Mouse (Mus musculus): ENCODE data around the gene Bcar1. TPM values are rescaled to one million over a fixed set of nuclear protein-coding genes. Genes with fewer than 3 reads are reported as not detected.
A peak's percentile ranks its signal among the peaks of the same experiment; 100 is the strongest.

The Bcar1 gene
- polyA plus RNA-seq, 1 experiment from 2014 or later: 46.6 TPM

- ATAC-seq (replicated peaks; ENCODE audit: insufficient number of reproducible peaks, low FRiP score, low TSS enrichment): no peak
Observed at GRCm38 (mm10) chr8:111760708-111761107, 17.1 kb upstream of the Bcar1 start.

GRCm38 (mm10) chr8:111758817-111759216, 15.2 kb upstream of the Bcar1 start:
- Histone ChIP-seq H3K9ac (ENCODE audit: low read depth, low read length) (no peak overlapping the region), H3K4me3 (ENCODE audit: low read depth, low read length) (no peak overlapping the region), H3K4me2 (no peak overlapping the region), H3K27me3 (ENCODE audit: control insufficient read depth, insufficient read depth, low read length) (no peaks in the 10 kb centered on the region), H3K9me3 (replicated peaks; ENCODE audit: control insufficient read depth, low read length) (no peaks in the 10 kb centered on the region), H3K36me3 (ENCODE audit: control insufficient read depth, insufficient read depth, low read length) (no peaks in the 10 kb centered on the region), H3K4me1 (ENCODE audit: control insufficient read depth, insufficient read depth, low read length) (peaks cover 9% of the 10 kb centered on the region), H3K27ac (ENCODE audit: low read depth, low read length) (no peak overlapping the region)
- no peak for ATAC-seq (replicated peaks; ENCODE audit: insufficient number of reproducible peaks, low FRiP score, low TSS enrichment)
- 88% methylated on average over 5 of the region's 5 CpGs for WGBS (ENCODE audit: insufficient replicate concordance)

More at GRCm38 (mm10) chr8:111760708-111761107, 17.1 kb upstream of the Bcar1 start:
- WGBS (ENCODE audit: insufficient replicate concordance): 87% methylated on average over 13 of the region's 13 CpGs
- no peaks in the 10 kb centered on the region for H3K27me3 ChIP-seq (ENCODE audit: control insufficient read depth, insufficient read depth, low read length)
- H3K36me3 ChIP-seq (ENCODE audit: control insufficient read depth, insufficient read depth, low read length): peaks cover 5% of the 10 kb centered on the region
- H3K9ac ChIP-seq (ENCODE audit: low read depth, low read length): no peak overlapping the region
- H3K4me2 ChIP-seq: no peak overlapping the region
- no peaks in the 10 kb centered on the region for H3K9me3 ChIP-seq (replicated peaks; ENCODE audit: control insufficient read depth, low read length)
- H3K4me3 ChIP-seq (ENCODE audit: low read depth, low read length): no peak overlapping the region
- no peak overlapping the region for H3K27ac ChIP-seq (ENCODE audit: low read depth, low read length)
- no peaks in the 10 kb centered on the region for H3K4me1 ChIP-seq (ENCODE audit: control insufficient read depth, insufficient read depth, low read length)

GRCm38 (mm10) chr8:111757599-111757998, 14.0 kb upstream of the Bcar1 start:
- ATAC-seq (replicated peaks; ENCODE audit: insufficient number of reproducible peaks, low FRiP score, low TSS enrichment): no peak
- 87% methylated on average over 9 of the region's 9 CpGs for WGBS (ENCODE audit: insufficient replicate concordance)
- peaks cover 12% of the 10 kb centered on the region for H3K4me1 ChIP-seq (ENCODE audit: control insufficient read depth, insufficient read depth, low read length)
- H3K9me3 ChIP-seq (replicated peaks; ENCODE audit: control insufficient read depth, low read length): no peaks in the 10 kb centered on the region
- H3K4me2 ChIP-seq: no peak overlapping the region
- H3K9ac ChIP-seq (ENCODE audit: low read depth, low read length): no peak overlapping the region
- H3K36me3 ChIP-seq (ENCODE audit: control insufficient read depth, insufficient read depth, low read length): no peaks in the 10 kb centered on the region
- no peaks in the 10 kb centered on the region for H3K27me3 ChIP-seq (ENCODE audit: control insufficient read depth, insufficient read depth, low read length)
- no peak overlapping the region for H3K4me3 ChIP-seq (ENCODE audit: low read depth, low read length)
- no peak overlapping the region for H3K27ac ChIP-seq (ENCODE audit: low read depth, low read length)

- H3K36me3 ChIP-seq (ENCODE audit: control insufficient read depth, insufficient read depth, low read length): no peaks in the 10 kb centered on the region
- WGBS (ENCODE audit: insufficient replicate concordance): 87% methylated on average over 6 of the region's 6 CpGs
- H3K4me2 ChIP-seq: no peak overlapping the region
- H3K4me3 ChIP-seq (ENCODE audit: low read depth, low read length): no peak overlapping the region
- no peaks in the 10 kb centered on the region; the same call in 1 of the 2 replicates for H3K9me3 ChIP-seq (replicated peaks; ENCODE audit: control insufficient read depth, low read length)
- H3K27me3 ChIP-seq (ENCODE audit: control insufficient read depth, insufficient read depth, low read length): no peaks in the 10 kb centered on the region
- ATAC-seq (replicated peaks; ENCODE audit: insufficient number of reproducible peaks, low FRiP score, low TSS enrichment): no peak
- no peak overlapping the region for H3K9ac ChIP-seq (ENCODE audit: low read depth, low read length)
- peaks cover 12% of the 10 kb centered on the region for H3K4me1 ChIP-seq (ENCODE audit: control insufficient read depth, insufficient read depth, low read length)
- no peak overlapping the region for H3K27ac ChIP-seq (ENCODE audit: low read depth, low read length)
Observed at GRCm38 (mm10) chr8:111754736-111755135, 11.1 kb upstream of the Bcar1 start.

GRCm38 (mm10) chr8:111754088-111754487, 10.5 kb upstream of the Bcar1 start:
- H3K4me2 ChIP-seq: no peak overlapping the region; the same call in 1 of the 2 replicates
- WGBS (ENCODE audit: insufficient replicate concordance): 16% methylated on average over 2 of the region's 2 CpGs
- ATAC-seq (replicated peaks; ENCODE audit: insufficient number of reproducible peaks, low FRiP score, low TSS enrichment): peak; percentile 27; the same call in 1 of the 2 replicates

GRCm38 (mm10) chr8:111748766-111749165, 5.2 kb upstream of the Bcar1 start:
- ATAC-seq (replicated peaks; ENCODE audit: insufficient number of reproducible peaks, low FRiP score, low TSS enrichment): no peak
- no peaks in the 10 kb centered on the region for H3K36me3 ChIP-seq (ENCODE audit: control insufficient read depth, insufficient read depth, low read length)
- H3K4me2 ChIP-seq: no peak overlapping the region
- H3K9me3 ChIP-seq (replicated peaks; ENCODE audit: control insufficient read depth, low read length): no peaks in the 10 kb centered on the region; the same call in 1 of the 2 replicates
- peaks cover 29% of the 10 kb centered on the region for H3K4me1 ChIP-seq (ENCODE audit: control insufficient read depth, insufficient read depth, low read length)
- WGBS (ENCODE audit: insufficient replicate concordance): 49% methylated on average over 6 of the region's 6 CpGs
- H3K27me3 ChIP-seq (ENCODE audit: control insufficient read depth, insufficient read depth, low read length): no peaks in the 10 kb centered on the region
- no peak overlapping the region for H3K27ac ChIP-seq (ENCODE audit: low read depth, low read length)
- H3K9ac ChIP-seq (ENCODE audit: low read depth, low read length): no peak overlapping the region
- H3K4me3 ChIP-seq (ENCODE audit: low read depth, low read length): no peak overlapping the region

More at GRCm38 (mm10) chr8:111754088-111754487, 10.5 kb upstream of the Bcar1 start:
- no peak overlapping the region for H3K27ac ChIP-seq (ENCODE audit: low read depth, low read length)
- H3K27me3 ChIP-seq (ENCODE audit: control insufficient read depth, insufficient read depth, low read length): no peaks in the 10 kb centered on the region
- peaks cover 12% of the 10 kb centered on the region for H3K4me1 ChIP-seq (ENCODE audit: control insufficient read depth, insufficient read depth, low read length)
- H3K9ac ChIP-seq (ENCODE audit: low read depth, low read length): 0 out of 2 replicates have a peak overlapping the region, but pooled peaks have one; percentile 22
- H3K9me3 ChIP-seq (replicated peaks; ENCODE audit: control insufficient read depth, low read length): no peaks in the 10 kb centered on the region; the same call in 1 of the 2 replicates
- H3K4me3 ChIP-seq (ENCODE audit: low read depth, low read length): no peak overlapping the region
- H3K36me3 ChIP-seq (ENCODE audit: control insufficient read depth, insufficient read depth, low read length): no peaks in the 10 kb centered on the region

GRCm38 (mm10) chr8:111747866-111748649, 4.4 kb upstream of the Bcar1 start:
- H3K4me2 ChIP-seq: no peak overlapping the region
- no peaks in the 10 kb centered on the region; the same call in 1 of the 2 replicates for H3K9me3 ChIP-seq (replicated peaks; ENCODE audit: control insufficient read depth, low read length)
- H3K27me3 ChIP-seq (ENCODE audit: control insufficient read depth, insufficient read depth, low read length): no peaks in the 10 kb centered on the region
- ATAC-seq (replicated peaks; ENCODE audit: insufficient number of reproducible peaks, low FRiP score, low TSS enrichment): no peak
- no peaks in the 10 kb centered on the region for H3K36me3 ChIP-seq (ENCODE audit: control insufficient read depth, insufficient read depth, low read length)
- H3K9ac ChIP-seq (ENCODE audit: low read depth, low read length): no peak overlapping the region
- peaks cover 26% of the 10 kb centered on the region for H3K4me1 ChIP-seq (ENCODE audit: control insufficient read depth, insufficient read depth, low read length)
- H3K4me3 ChIP-seq (ENCODE audit: low read depth, low read length): no peak overlapping the region
- no peak overlapping the region for H3K27ac ChIP-seq (ENCODE audit: low read depth, low read length)
- WGBS (ENCODE audit: insufficient replicate concordance): 78% methylated on average over 8 of the region's 8 CpGs

GRCm38 (mm10) chr8:111746582-111747465, 3.2 kb upstream of the Bcar1 start:
- Histone ChIP-seq H3K27me3 (ENCODE audit: control insufficient read depth, insufficient read depth, low read length) (no peaks in the 10 kb centered on the region), H3K27ac (ENCODE audit: low read depth, low read length) (peak overlapping the region; percentile 87), H3K9ac (ENCODE audit: low read depth, low read length) (no peak overlapping the region), H3K4me2 (peak overlapping the region; percentile 69; the same call in 1 of the 2 replicates), H3K4me3 (ENCODE audit: low read depth, low read length) (no peak overlapping the region), H3K36me3 (ENCODE audit: control insufficient read depth, insufficient read depth, low read length) (no peaks in the 10 kb centered on the region), H3K9me3 (replicated peaks; ENCODE audit: control insufficient read depth, low read length) (no peaks in the 10 kb centered on the region), H3K4me1 (ENCODE audit: control insufficient read depth, insufficient read depth, low read length) (peaks cover 37% of the 10 kb centered on the region)
- WGBS (ENCODE audit: insufficient replicate concordance): 43% methylated on average over 13 of the region's 13 CpGs
- no peak for ATAC-seq (replicated peaks; ENCODE audit: insufficient number of reproducible peaks, low FRiP score, low TSS enrichment)

All from heart, embryonic 11.5 days (tissue).